Mouse (Mus musculus) frontal cortex, postnatal 14 days (tissue): ENCODE data around the gene Sgce.
"Not testable (repeated sequence)": the region's sequence is repeated elsewhere in the genome, so short reads cannot be mapped to it uniquely, and the experiment has no call there.

Experiments used
- DNase-seq, 2 experiments: peaks; one replicate each; pipeline ENCODE4 v3.0.0; 2022; ENCODE audit warnings: low spot score in 2 of 2

The Sgce gene

GRCm38 (mm10) chr6:4722739-4723138 is 24.3 kb downstream of the Sgce start:
- DNase-seq = no peak

- no peak for DNase-seq
Observed at GRCm38 (mm10) chr6:4722142-4722541, 24.9 kb downstream of the Sgce start.

GRCm38 (mm10) chr6:4717344-4717743 is 29.7 kb downstream of the Sgce start:
- DNase-seq = no peak

GRCm38 (mm10) chr6:4716171-4716570 is 30.8 kb downstream of the Sgce start:
- no peak for DNase-seq

- no peak for DNase-seq
Observed at GRCm38 (mm10) chr6:4708971-4709370, 38.0 kb downstream of the Sgce start.

- DNase-seq = no peak
Observed at GRCm38 (mm10) chr6:4706415-4706814, 40.6 kb downstream of the Sgce start.

GRCm38 (mm10) chr6:4703908-4704307 is 43.1 kb downstream of the Sgce start:
- no peak for DNase-seq

- no peak for DNase-seq
Observed at GRCm38 (mm10) chr6:4701641-4702040, 45.4 kb downstream of the Sgce start.

- no peak for DNase-seq
Observed at GRCm38 (mm10) chr6:4695778-4696177, 51.2 kb downstream of the Sgce start.

GRCm38 (mm10) chr6:4694672-4695231 is 52.3 kb downstream of the Sgce start:
- no peak for DNase-seq

GRCm38 (mm10) chr6:4693544-4693943 is 53.5 kb downstream of the Sgce start:
- no peak for DNase-seq

- no peak for DNase-seq
Observed at GRCm38 (mm10) chr6:4690438-4690837, 56.6 kb downstream of the Sgce start.

GRCm38 (mm10) chr6:4684706-4685340 is 62.2 kb downstream of the Sgce start:
- DNase-seq = no peak

- DNase-seq = no peak
Observed at GRCm38 (mm10) chr6:4680576-4680975, 66.4 kb downstream of the Sgce start.

GRCm38 (mm10) chr6:4679981-4680380 is 67.0 kb downstream of the Sgce start:
- DNase-seq = no peak

- DNase-seq = no peak
Observed at GRCm38 (mm10) chr6:4677356-4677761, 69.6 kb downstream of the Sgce start.

- no peak for DNase-seq
Observed at GRCm38 (mm10) chr6:4665154-4665553, 81.9 kb downstream of the Sgce start.

GRCm38 (mm10) chr6:4664313-4664712 is 82.7 kb downstream of the Sgce start:
- no peak for DNase-seq

- DNase-seq = no peak
Observed at GRCm38 (mm10) chr6:4663516-4663915, 83.5 kb downstream of the Sgce start.

GRCm38 (mm10) chr6:4658861-4659260 is 88.1 kb downstream of the Sgce start:
- no peak for DNase-seq

- no peak for DNase-seq
Observed at GRCm38 (mm10) chr6:4655924-4656323, 91.1 kb downstream of the Sgce start.

GRCm38 (mm10) chr6:4655466-4655865 is 91.5 kb downstream of the Sgce start:
- no peak for DNase-seq

- not testable (repeated sequence) for DNase-seq
Observed at GRCm38 (mm10) chr6:4653741-4654140, 93.3 kb downstream of the Sgce start.

- no peak for DNase-seq
Observed at GRCm38 (mm10) chr6:4652596-4653134, 94.3 kb downstream of the Sgce start.
